Mouse (Mus musculus) embryonic facial prominence, embryonic 13.5 days (tissue): ENCODE results near the gene Rsad1. TPM values are rescaled to one million over a fixed set of nuclear protein-coding genes. Genes with fewer than 3 reads are reported as not detected.

ENCODE experiments used
- ATAC-seq: fragments of 200-750 bp; cut with Nextera tagmentation; 2 replicates; pipeline ENCODE4 v1.8.0; 2017; ENCODE audit warnings: low read depth; ENCODE audit not compliant: insufficient number of reproducible peaks, insufficient read depth, low FRiP score, low TSS enrichment
- H3K27ac ChIP-seq: fragments of 300-500 bp; sonication (generic); 2 replicates; pipeline ENCODE4 v1.5.1; 2015; ENCODE audit warnings: moderate library complexity, mild to moderate bottlenecking, inconsistent platforms
- H3K27me3 ChIP-seq: fragments of 300-500 bp; sonication (generic); 2 replicates; pipeline ENCODE4 v1.6.1; 2015; ENCODE audit warnings: mild to moderate bottlenecking, inconsistent platforms
- H3K36me3 ChIP-seq: fragments of 300-500 bp; sonication (generic); 2 replicates; pipeline ENCODE4 v1.6.1; 2015; ENCODE audit warnings: mild to moderate bottlenecking, inconsistent platforms
- H3K4me1 ChIP-seq: fragments of 300-500 bp; sonication (generic); 2 replicates; pipeline ENCODE4 v1.6.1; 2015; ENCODE audit warnings: inconsistent platforms
- H3K4me2 ChIP-seq: fragments of 300-500 bp; sonication (generic); 2 replicates; pipeline ENCODE4 v1.6.1; 2015; ENCODE audit warnings: moderate library complexity, mild to moderate bottlenecking, inconsistent platforms
- H3K4me3 ChIP-seq: fragments of 300-500 bp; sonication (generic); 2 replicates; pipeline ENCODE4 v1.5.1; 2015; ENCODE audit warnings: mild to moderate bottlenecking, inconsistent platforms
- H3K9ac ChIP-seq: fragments of 300-500 bp; sonication (generic); 2 replicates; pipeline ENCODE4 v1.6.1; 2015; ENCODE audit warnings: mild to moderate bottlenecking, inconsistent platforms
- H3K9me3 ChIP-seq: fragments of 300-500 bp; sonication (generic); 2 replicates; pipeline ENCODE4 v1.6.1; 2016; ENCODE audit warnings: inconsistent platforms
- WGBS: fragments of 180-500 bp; shearing (Covaris S2); methylation state at CpG from one replicate; pipeline ENCODE4 v1.1.7; 2015; ENCODE audit warnings: mixed read lengths; 5-methylcytosine and 5-hydroxymethylcytosine counted together
- polyA plus RNA-seq: library from polyadenylated mRNA; unstranded; fragments of >200 nt; fragmentation: Nextera tagmentation; extraction: Ambion mirVana; gene quantifications from 2 replicates; pipeline ENCODE4 v1.2.1, GENCODE M21; 2015

Gene Rsad1
- polyA plus RNA-seq, 1 experiment from 2014 or later: 4.6 TPM

DNA sequence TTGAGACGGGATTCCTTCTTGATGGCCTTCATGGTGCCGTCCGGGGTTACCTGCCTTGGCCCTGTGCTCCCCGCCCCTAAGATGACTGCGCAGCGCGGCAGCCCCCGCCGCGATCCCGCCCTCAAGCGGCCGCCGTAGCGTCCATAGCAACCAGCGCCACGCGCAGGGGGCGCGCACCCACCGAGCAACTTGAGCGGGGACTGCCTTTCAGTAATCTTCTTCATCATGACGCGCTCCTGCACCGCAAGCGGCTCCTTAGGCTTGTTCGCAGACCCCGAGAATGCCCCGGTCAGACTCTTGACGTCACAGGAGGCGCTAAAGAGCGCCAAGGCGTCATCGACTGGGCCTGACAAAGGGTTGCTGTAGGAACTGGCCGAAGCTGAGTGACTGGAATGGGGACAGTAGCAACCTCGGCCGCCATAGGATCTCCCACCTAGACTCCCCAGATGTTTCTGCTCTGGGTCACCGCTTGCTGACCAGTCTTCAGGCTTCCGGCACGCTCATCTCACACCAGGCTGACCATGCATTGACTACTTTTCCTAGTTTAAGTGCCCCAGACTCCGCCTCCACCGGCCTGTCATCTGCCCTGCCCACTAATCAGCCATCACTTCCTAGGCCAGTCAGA lies 27.7 kb downstream of the Rsad1 start, which contains the start of gene Mycbpap:
Gene Mycbpap, minus strand, starts transcription at position 524 of the 625 bp plus-strand sequence.
- WGBS: 1% methylated on average over 42 of the region's 42 CpGs
- 0 out of 2 replicates have a peak, but pooled peaks have one; percentile 66 for ATAC-seq
- peaks cover 24% of the 10 kb centered on the region for H3K4me1 ChIP-seq

DNA sequence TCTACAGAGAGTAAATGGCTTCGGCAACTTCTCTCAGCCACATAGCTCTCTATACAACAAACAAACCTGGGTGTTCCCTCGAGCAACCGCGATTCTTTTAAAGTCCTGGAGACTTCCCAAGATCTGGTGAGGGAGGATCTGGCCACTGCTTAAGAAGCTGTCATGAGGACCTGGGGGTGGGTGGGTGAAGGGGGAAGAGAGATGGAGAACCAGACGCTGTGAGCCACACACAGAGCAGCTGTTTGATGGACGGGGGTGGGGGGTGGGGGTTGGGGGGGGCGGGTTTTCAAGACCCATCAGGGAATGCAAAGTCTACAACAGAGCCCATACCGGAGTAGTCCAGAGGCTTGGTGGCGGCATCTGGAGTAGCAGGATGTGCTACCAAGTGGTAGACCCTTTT lies 35.6 kb downstream of the Rsad1 start:
- Histone ChIP-seq H3K4me3 (no peak overlapping the region), H3K9ac (no peak overlapping the region), H3K9me3 (0 out of 2 replicates have a peak, but pooled peaks cover 7% of the 10 kb centered on the region), H3K36me3 (no peaks in the 10 kb centered on the region), H3K27me3 (no peaks in the 10 kb centered on the region), H3K4me2 (no peak overlapping the region), H3K4me1 (peaks cover 12% of the 10 kb centered on the region), H3K27ac (no peak overlapping the region)
- ATAC-seq: no peak
- WGBS: 48% methylated on average over 9 of the region's 9 CpGs

More for the DNA sequence above, 27.7 kb downstream of the Rsad1 start, which contains the start of gene Mycbpap:
- no peaks in the 10 kb centered on the region for H3K36me3 ChIP-seq
- H3K9ac ChIP-seq: peak within 1 kb of the TSS; percentile 77
- H3K27ac ChIP-seq: no peak within 1 kb of the TSS; the same call in 1 of the 2 replicates
- peak within 1 kb of the TSS; percentile 82 for H3K4me2 ChIP-seq
- peak within 1 kb of the TSS; percentile 47 for H3K4me3 ChIP-seq
- no peaks in the 10 kb centered on the region for H3K9me3 ChIP-seq
- no peaks in the 10 kb centered on the region for H3K27me3 ChIP-seq

DNA sequence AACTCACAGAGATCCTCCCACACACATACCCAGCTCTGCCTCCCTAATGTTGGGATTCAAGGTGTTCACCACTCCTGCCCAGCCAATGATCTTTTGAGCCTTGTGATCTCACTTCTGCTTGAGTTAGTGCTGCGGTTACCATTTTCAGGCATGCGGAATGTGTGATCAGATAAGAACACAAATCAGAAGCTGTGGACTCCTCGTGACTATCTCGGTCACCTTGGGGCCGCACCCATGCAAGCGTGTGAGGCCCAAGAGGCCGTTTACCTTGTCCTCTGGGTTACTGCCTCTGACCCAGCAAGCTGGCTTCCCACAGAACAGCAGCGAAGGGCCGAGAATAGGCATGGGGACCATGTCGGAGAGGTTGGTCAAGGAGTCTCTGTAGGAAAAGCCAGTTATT lies 40.1 kb downstream of the Rsad1 start:
- no peak for ATAC-seq
- WGBS: 93% methylated on average over 10 of the region's 10 CpGs
- H3K9me3 ChIP-seq: 0 out of 2 replicates have a peak, but pooled peaks cover 7% of the 10 kb centered on the region
- peaks cover 7% of the 10 kb centered on the region for H3K4me1 ChIP-seq
- H3K27me3 ChIP-seq: no peaks in the 10 kb centered on the region
- H3K9ac ChIP-seq: no peak overlapping the region
- H3K36me3 ChIP-seq: no peaks in the 10 kb centered on the region
- no peak overlapping the region for H3K4me3 ChIP-seq
- H3K27ac ChIP-seq: no peak overlapping the region
- no peak overlapping the region for H3K4me2 ChIP-seq

DNA sequence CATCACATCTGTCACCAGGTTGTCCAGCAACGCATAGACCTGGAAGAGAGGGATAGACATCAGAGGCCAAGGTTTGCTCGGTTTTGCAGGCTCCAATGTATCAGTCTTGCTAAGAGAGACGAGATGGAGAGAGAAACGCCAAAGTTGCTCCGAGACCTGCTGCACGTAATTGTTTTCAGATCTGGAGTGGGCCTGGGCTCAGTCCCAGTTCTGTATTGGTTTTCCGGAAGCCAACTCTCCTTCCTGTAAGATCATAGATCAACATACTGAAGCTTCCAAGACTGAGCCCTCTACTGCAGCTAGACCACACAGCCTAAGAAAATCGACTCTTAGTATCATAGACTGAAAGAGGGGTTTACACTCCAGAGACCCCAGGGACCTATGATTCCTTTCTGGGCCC lies 47.6 kb downstream of the Rsad1 start:
- peaks cover 8% of the 10 kb centered on the region for H3K27me3 ChIP-seq
- WGBS: 74% methylated on average over 8 of the region's 8 CpGs

DNA sequence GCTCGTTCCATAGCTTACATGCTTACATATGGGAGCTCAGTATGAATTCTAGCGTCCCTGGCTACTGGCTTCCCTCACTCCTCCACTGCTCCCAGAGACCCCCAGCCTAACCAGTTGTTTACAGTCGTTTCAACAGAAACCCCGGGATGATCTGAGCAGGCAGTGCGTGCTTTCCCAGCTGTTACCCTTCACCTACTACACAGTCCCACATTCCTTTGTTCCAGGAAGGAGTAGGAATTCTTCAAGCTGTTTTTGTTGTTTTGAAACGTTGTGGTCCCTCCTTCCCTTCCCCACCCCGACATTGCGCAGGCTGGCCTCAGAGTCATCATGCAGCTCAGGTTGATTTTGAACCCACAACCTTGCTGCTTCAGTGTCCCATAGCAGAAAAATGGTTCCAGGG lies 48.7 kb downstream of the Rsad1 start:
- Histone ChIP-seq H3K36me3 (no peaks in the 10 kb centered on the region), H3K9ac (peak overlapping the region; percentile 70; the same call in 1 of the 2 replicates), H3K27ac (peak overlapping the region; percentile 88; the same call in 1 of the 2 replicates), H3K4me1 (peaks cover 44% of the 10 kb centered on the region), H3K9me3 (no peaks in the 10 kb centered on the region), H3K27me3 (peaks cover 8% of the 10 kb centered on the region), H3K4me3 (peak overlapping the region; percentile 43; the same call in 1 of the 2 replicates), H3K4me2 (peak overlapping the region; percentile 81)
- 20% methylated on average over 8 of the region's 8 CpGs for WGBS
- no peak for ATAC-seq

More for the DNA sequence above, 47.6 kb downstream of the Rsad1 start:
- H3K9me3 ChIP-seq: no peaks in the 10 kb centered on the region
- H3K4me3 ChIP-seq: no peak overlapping the region
- H3K27ac ChIP-seq: no peak overlapping the region
- no peaks in the 10 kb centered on the region for H3K36me3 ChIP-seq
- peaks cover 44% of the 10 kb centered on the region for H3K4me1 ChIP-seq
- no peak for ATAC-seq
- H3K4me2 ChIP-seq: no peak overlapping the region
- no peak overlapping the region for H3K9ac ChIP-seq

DNA sequence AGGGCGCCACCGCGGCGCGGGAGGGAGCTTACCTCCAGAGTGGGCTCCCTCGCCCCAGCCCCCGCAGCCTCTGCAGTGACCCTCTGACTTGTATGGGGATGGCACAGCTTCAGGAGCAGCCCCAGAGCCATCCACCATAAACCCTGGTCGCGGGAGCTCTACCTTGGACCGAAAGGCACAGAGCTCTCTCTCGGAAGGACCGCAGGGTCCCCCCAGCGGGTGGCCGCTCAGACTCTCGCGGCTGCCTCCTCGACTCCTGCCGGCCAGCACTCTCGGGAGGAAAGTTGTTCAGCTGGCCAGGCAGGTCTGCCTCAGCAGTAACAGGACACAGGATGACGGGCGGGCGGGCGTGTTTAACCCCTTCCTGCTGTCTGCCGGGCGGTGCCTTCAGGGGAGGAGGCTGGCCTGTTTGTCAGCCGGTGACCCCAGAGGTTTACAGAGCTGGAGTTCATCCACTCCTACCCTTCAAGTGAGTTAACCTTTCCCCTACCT lies 49.3 kb downstream of the Rsad1 start, which contains the start of gene Epn3:
Gene Epn3, minus strand, starts transcription at position 314 of the 492 bp plus-strand sequence.
- no peaks in the 10 kb centered on the region for H3K36me3 ChIP-seq
- peak within 1 kb of the TSS; percentile 43 for H3K4me3 ChIP-seq
- ATAC-seq: 0 out of 2 replicates have a peak, but pooled peaks have one; percentile 40
- H3K4me2 ChIP-seq: peak within 1 kb of the TSS; percentile 81
- H3K4me1 ChIP-seq: peaks cover 44% of the 10 kb centered on the region
- H3K9me3 ChIP-seq: no peaks in the 10 kb centered on the region
- WGBS: under 1% methylated on average over 26 of the region's 26 CpGs
- H3K9ac ChIP-seq: peak within 1 kb of the TSS; percentile 70
- peak within 1 kb of the TSS; percentile 88 for H3K27ac ChIP-seq
- peaks cover 8% of the 10 kb centered on the region for H3K27me3 ChIP-seq

DNA sequence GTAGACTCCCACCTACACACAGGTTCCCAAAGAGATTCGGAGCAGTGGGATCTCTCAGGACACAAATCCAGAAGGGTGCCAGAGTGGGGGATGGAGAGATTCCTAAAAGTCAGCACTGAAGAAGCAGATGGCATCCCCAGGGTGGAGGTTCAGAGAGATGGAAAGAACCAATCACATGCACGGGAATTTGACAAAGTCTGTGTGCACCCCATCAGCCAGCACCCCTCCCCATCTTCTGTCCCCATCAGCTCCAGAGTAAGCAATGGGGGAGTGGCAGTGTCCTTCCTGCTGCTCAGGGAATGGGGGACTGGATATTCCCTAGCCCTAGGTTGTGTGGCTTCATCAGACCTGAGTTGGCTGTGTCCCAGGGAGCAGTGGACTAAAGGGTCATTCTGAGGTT lies 50.0 kb downstream of the Rsad1 start:
- H3K9me3 ChIP-seq: no peaks in the 10 kb centered on the region
- H3K4me1 ChIP-seq: peaks cover 44% of the 10 kb centered on the region
- H3K4me3 ChIP-seq: peak overlapping the region; percentile 43
- peak overlapping the region; percentile 88 for H3K27ac ChIP-seq
- peak overlapping the region; percentile 70 for H3K9ac ChIP-seq
- 7% methylated on average over 2 of the region's 2 CpGs for WGBS
- 0 out of 2 replicates have a peak, but pooled peaks have one; percentile 10 for ATAC-seq
- peaks cover 9% of the 10 kb centered on the region for H3K27me3 ChIP-seq
- H3K36me3 ChIP-seq: no peaks in the 10 kb centered on the region
- peak overlapping the region; percentile 81 for H3K4me2 ChIP-seq

DNA sequence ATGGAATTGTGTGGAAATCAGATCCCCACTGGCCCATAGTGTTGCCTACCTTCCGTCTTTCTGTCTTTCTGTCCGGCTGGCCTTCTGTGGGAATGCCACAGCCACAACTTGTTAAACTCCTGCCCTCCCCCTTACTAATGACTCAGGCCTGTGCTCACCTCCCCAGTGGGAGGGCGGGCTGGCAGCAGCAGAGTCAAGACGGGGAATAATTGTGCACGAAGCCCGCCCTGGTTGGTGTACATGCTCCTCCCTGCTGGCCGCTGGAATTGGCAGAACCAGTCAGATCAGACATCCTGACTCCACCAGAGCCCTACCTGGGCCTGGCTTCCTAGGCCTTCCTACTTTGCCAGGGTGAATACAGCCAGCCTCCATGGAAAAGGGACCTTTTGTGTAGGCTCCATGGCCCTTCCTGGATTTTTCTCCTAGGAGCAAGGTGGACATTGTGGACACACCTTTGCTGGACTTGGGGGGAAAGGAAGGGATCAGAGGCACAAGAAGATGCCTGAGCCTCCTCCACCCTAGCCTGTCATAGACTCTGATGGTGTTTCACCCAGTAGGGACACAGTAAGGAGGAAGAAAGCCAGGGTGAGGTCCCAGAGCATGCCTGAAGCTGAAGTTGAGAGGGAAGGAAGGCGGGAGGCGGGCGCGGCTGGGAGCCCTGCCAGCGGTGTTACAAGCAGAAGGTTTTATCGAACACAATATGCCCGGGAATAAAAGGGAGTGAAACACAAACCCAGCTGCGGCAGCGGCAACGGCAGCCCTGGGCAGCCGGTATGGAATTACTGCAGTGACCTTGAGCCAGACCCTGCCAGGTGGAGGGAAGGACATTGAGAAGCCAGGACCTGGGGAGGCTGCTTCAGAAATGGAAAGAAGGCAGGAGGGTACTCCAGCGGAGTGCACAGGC lies 50.7 kb downstream of the Rsad1 start:
- no peak; the same call in 1 of the 2 replicates for ATAC-seq
- WGBS: 15% methylated on average over 19 of the region's 19 CpGs
- H3K9ac ChIP-seq: peak overlapping the region; percentile 70
- H3K9me3 ChIP-seq: no peaks in the 10 kb centered on the region
- peaks cover 44% of the 10 kb centered on the region for H3K4me1 ChIP-seq
- peaks cover 13% of the 10 kb centered on the region for H3K27me3 ChIP-seq
- H3K36me3 ChIP-seq: no peaks in the 10 kb centered on the region
- H3K4me3 ChIP-seq: peak overlapping the region; percentile 43
- peak overlapping the region; percentile 88 for H3K27ac ChIP-seq
- H3K4me2 ChIP-seq: peak overlapping the region; percentile 81

DNA sequence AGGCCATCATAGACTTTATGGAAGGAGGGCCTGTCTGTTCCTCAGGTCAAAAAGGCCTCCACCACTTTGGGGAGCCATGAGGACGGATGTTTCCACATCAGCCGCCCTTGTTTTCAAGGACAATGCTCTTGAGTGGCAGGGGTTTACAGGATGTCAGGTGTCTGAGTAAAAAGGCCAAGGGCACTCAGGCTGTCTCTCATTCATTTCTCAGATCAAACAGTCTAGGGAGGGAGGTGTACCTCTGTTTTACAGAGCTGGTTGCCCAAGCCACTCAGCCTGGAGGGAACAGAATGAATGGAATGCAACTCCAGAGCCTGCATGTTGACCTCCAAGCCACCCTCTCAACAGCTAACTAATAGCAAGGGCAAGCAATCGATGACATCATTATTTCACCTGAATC lies 53.6 kb downstream of the Rsad1 start:
- H3K4me3 ChIP-seq: no peak overlapping the region
- H3K27me3 ChIP-seq: peaks cover 19% of the 10 kb centered on the region
- WGBS: 81% methylated on average over 3 of the region's 3 CpGs
- H3K36me3 ChIP-seq: no peaks in the 10 kb centered on the region
- no peak overlapping the region for H3K9ac ChIP-seq
- no peak overlapping the region for H3K4me2 ChIP-seq
- no peak overlapping the region for H3K27ac ChIP-seq
- peaks cover 49% of the 10 kb centered on the region for H3K4me1 ChIP-seq
- ATAC-seq: no peak
- H3K9me3 ChIP-seq: no peaks in the 10 kb centered on the region

DNA sequence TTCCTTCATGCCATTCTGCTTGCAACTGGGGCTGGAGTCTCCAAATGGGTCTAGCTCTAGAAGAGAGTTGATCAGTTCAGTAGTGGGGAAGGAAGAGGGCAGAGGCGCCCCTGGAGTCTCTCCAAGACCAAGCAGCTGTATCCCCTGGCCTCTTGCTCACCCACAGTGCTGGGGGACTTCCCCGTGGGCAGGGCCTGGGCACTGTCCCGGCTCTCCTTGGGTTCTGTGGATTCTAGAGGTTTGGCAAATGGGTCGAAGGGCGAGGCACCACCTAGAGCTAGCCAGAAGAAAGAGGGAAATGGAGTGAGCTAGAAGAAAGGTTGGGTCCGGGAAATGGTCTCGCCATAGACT lies 57.3 kb downstream of the Rsad1 start:
- peak overlapping the region; percentile 81 for H3K4me2 ChIP-seq
- peaks cover 20% of the 10 kb centered on the region for H3K4me1 ChIP-seq
- no peak for ATAC-seq
- H3K4me3 ChIP-seq: peak overlapping the region; percentile 61
- 65% methylated on average over 7 of the region's 7 CpGs for WGBS
- no peaks in the 10 kb centered on the region for H3K36me3 ChIP-seq
- no peak overlapping the region for H3K27ac ChIP-seq
- H3K9me3 ChIP-seq: no peaks in the 10 kb centered on the region
- H3K9ac ChIP-seq: peak overlapping the region; percentile 81
- H3K27me3 ChIP-seq: peaks cover 12% of the 10 kb centered on the region; the same call in 1 of the 2 replicates

DNA sequence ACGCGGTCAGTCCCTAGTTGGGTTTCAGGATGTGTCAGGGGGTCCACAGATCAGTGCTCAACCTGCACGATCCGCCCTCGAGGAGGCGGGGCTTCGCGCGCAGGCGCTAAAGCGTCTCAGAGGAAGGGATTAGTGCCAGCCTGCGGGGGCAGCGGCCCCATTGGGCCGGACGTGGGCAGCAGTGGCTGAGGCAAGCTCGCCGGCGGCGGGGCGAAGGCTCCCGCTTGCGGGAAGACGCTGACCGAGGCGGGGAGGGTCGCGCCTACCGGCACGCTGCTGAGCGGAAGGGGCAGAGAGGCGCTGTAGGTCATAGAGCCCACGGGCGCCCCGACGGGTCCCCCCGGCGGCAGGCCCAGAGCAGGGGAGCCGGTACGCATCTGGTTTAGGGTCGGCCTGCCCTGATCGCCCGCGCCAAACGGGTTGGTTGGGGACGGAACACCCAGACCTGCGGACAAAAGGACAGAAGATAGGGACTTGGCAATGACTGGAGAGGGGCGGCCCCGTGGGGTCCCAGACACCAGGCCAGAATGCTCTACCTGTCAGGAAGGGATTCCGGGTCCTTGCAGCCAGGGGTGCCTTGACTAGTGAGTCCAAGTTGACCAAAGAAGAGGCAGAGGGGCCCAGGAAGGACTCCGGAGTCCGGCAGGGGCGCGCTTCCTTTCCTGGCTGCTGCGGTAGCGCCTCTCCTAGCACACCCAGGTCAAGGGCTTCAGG lies 57.9 kb downstream of the Rsad1 start:
- Histone ChIP-seq H3K9me3 (no peaks in the 10 kb centered on the region), H3K27me3 (peaks cover 12% of the 10 kb centered on the region; the same call in 1 of the 2 replicates), H3K4me2 (peak overlapping the region; percentile 81), H3K27ac (no peak overlapping the region), H3K36me3 (no peaks in the 10 kb centered on the region), H3K4me1 (peaks cover 22% of the 10 kb centered on the region), H3K9ac (peak overlapping the region; percentile 81), H3K4me3 (peak overlapping the region; percentile 61)
- WGBS: 5% methylated on average over 55 of the region's 55 CpGs
- no peak for ATAC-seq
